Mouse (Mus musculus) frontal cortex, adult 2 months (tissue): ENCODE results near the gene Esp15. TPM values are rescaled to one million over a fixed set of nuclear protein-coding genes. Genes with fewer than 3 reads are reported as not detected.
"Not testable (repeated sequence)": the region's sequence is repeated elsewhere in the genome, so short reads cannot be mapped to it uniquely, and the experiment has no call there.

Source experiments
- DNase-seq, 2 experiments: peaks; one replicate each; pipeline ENCODE4 v3.0.0; 2022; ENCODE audit warnings: low spot score in 1 of 2; ENCODE audit errors: extremely low spot score in 1 of 2
- polyA plus RNA-seq: library from polyadenylated mRNA; depleted of rRNA; stranded (reverse); fragments of >200 nt; gene quantifications from 2 replicates; pipeline ENCODE4 v1.2.3, GENCODE M21; 2012; rRNA removed

Gene Esp15
- not detected in 2 replicates for polyA plus RNA-seq

GRCm38 (mm10) chr17:39640654-39641053, at the start of gene Esp15:
Gene Esp15, plus strand, starts transcription at chr17:39640954.
- not testable (repeated sequence) for DNase-seq

- peak in 1 of 2 experiments; percentile 20 for DNase-seq
Observed at GRCm38 (mm10) chr17:39591550-39591949, 49.2 kb upstream of the Esp15 start.

Other genes starting within 250 kb of the Esp15 start
- gene Esp18, start 234.6 kb upstream of the Esp15 start, polyA plus RNA-seq, result not detected in 2 replicates
- not detected in 2 replicates for gene Esp16, start 104.8 kb upstream of the Esp15 start, polyA plus RNA-seq